Mouse (Mus musculus): Measurements from ENCODE around the gene Arhgap25.
"Not testable (repeated sequence)": the region's sequence is repeated elsewhere in the genome, so short reads cannot be mapped to it uniquely, and the experiment has no call there.

The Arhgap25 gene

DNA sequence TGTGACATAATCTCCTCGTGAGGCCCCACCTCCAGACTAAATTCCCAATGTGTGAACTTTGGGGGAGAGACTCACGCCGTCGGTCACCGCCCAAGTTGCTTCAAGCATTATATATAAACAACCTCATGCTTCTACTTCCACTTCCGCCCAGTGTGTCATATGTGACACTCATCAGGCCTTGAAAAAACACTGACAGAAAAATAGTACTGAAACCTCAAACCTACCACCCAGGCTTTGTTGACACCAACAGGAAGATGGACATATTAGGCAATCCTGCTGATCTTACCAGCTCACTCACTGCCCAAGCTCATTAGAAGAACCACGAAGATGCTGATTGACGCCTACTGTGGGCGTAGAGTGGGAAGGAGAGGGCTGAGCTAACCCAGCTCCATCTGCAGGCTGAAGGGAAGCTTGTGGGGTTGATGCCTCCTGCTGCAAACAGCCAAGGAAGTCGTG, 30.2 kb downstream of the Arhgap25 start:
- peak in 1 of 2 experiments; percentile 18 for DNase-seq

DNA sequence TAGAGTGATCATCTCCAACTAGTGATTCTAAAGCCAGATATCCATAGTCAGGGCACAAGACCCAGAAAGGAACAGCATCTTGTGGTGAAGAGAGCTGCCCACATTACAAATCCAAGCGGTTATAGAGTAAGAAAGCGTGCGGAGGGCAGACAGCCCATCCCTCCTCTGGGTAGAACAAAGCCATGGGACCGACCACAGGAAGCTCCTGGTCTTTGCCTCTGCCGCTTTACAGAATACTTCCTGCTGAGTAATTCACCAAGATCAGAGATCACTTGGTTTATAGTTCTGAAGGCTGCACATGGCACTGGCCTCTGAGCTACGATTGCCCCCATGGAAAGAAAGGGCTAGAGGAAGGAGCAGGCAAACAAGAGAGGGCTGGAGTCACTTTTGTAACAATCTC, 30.6 kb downstream of the Arhgap25 start:
- DNase-seq, result no peak

DNA sequence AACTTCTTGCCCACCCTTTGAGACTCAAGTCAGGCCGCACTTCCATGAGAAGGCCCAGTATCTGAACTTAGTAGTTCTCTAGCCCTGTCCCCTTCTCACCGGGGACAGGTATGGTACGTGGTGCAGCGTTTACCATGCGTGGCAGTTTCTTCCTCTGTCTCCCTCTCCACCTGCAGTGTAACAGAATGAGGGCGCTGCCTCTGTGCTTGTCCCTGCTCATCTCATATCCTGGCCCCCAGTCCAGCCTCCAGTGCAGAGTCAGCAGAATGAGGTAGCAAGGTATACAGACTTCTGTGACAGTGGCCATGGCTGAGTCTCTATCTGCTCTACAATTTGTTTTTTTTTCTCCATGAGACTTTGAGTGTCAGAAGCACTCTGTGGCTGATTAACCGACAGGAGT, 32.4 kb downstream of the Arhgap25 start:
- DNase-seq, result no peak

DNA sequence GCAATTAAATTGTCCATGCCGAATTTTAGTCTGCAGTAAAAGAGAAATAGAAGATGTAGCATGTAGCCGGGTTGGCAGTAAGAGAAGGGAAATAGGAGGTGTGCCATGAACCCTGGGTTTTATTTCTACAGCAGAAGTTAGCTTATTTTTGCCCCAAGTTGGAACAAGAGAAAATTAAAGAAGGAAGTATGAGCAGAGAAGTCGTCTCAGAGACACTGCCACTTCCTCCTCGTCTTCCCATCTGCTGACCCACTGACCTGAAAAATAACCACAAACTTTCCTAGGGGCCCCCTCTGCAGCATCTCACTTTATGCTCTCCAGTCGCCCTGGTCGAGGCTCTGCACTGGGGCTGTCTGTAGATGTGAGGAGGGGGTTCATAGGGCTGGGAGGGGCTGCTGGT, 33.3 kb downstream of the Arhgap25 start:
- DNase-seq, result no peak

DNA sequence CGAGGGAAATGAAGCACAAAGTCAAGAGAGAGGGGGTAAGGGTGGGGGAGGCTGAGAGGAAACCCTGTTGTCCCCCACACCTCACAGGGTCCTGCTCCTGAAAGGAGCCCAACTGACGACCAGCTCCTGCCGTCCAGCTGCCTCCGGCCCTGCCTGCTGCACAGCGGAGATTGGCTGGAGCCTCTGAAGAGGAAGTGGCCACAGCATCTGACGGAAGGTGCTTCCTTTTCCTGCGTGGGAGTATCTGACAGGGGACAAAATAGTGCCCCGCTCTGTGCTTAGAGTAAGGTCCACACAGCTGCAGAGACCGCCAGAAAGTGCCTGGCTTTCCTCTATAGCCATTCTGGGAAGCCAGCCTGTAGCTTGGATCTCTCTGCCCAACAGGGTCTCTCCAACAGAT, 36.9 kb downstream of the Arhgap25 start:
- peak; percentile 41 to 61 for DNase-seq

DNA sequence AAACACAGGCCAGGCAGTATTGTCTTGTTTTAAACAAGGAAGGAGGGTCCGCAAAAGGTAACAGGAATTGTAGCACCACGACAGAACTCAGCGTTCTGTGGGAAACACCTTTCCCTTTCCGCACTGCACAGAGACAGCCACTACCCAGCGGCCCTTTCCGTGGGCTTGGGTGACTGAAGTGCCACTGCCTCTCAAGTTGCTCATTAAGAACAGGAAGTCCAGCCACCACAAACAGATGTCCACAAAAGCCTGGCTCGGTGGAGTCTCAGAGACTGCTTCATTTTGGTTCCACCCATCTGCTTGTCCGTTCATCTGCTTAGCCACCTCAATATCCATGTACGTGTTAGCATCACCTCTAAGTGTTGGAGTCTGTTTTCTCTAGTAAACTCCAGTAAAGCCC, 38.7 kb downstream of the Arhgap25 start:
- peak; percentile 22 to 30 for DNase-seq

DNA sequence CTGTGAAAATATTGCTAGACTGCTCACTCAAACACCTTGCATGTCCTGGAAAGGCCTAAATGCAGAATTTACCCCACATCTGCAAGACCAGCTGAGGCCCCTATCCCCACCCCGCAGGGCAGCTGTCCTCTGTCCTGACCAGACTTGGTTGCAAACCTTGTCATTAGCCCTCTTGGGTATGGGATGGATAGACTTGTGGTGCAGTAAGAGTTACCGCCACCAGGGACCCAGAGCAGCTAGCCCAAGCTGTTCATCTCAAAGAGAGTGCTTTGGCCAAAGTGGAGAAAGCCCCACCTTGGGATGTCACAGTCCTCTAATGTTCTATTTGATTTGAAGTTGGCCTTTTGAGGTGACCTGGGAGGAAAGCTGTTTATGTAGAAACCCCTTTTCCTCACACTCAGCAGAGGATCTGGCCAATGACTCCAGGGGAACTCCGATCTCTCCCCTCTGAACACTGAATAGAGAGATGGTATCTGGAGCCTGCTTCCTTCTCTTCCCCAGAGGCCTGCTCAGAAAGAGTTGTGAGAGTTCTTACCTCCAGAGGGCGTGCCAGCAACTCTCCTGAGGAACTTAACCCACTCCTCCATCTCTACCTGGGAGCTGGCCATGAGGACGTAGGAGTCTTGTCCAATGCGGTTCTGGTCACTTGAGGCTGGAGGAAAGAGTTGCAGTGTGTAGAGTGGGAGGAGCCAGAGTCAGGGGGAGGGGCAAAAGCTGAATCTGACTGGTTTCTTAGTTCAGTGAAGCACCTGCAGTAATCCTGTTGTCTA, 45.2 kb downstream of the Arhgap25 start:
- DNase-seq, result peak; percentile 6 to 50

DNA sequence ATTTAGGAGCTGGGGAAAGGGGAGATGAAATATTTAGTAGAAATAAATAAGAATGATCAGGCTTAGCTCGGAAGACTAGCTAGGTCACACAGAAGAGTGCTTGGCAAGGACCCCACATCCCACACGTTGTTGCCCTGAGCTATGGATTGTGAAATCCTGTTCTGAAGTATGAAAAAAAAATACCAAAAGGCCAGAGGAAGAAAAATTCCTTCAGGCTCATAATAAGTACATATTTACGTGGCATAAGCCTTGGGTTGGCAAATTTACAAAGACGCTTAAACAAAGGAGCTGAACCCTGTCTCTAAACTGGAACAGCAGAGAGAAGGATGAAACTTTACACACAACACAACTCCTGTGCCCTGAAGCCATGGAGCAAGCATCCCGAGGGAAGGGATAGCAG, 48.3 kb downstream of the Arhgap25 start:
- DNase-seq, result no peak

DNA sequence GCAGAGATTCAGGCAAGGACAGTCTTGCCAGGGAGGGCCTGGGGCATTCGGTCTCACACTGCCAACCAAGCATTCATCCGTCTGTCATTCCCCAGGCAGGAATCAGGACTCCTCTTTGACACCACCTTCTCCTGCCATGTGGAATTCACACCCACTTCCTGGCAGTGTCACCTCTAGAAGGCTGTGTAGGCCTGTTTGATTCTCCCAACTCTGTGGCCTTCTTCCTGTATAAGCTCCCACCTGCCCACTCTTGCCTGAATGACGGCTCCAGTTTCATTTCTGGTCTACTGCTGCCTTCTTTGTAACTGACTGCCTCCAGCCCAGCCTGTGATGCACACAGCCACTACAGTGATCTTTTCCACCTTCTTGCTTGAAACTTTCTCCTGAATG, 49.2 kb downstream of the Arhgap25 start:
- no peak for DNase-seq

DNA sequence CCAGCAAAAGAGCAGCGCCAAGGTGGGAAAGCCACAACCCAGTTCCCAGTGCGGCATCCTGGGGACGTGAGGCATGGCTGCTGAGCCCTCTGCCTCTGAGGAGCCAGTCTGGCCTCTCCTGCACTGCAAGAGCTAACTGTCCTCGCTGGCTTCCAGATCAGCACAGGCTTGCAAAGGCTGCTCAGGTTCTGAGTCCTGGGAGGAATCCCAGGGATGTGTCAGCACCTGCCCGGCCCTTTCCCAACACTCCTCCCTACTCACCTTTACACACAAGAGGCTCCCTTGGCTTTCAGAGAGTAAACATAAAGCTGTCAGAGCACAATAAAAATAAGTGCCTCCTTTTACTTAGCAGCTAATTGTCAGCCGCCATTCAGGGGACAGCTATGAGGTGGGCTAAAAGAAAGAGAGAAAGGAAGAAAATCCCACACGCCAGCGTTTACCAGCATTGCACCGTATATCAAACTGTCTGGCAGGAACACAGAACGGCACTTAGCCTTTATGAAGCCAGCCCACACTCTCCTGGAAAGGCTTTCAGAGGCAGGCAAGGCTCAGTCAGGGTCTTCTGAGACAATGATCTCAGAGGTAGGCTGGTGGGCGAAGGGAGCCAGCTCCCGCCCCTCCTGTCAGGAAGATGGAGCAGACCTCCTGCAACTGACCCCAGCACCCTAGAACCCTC, 49.7 kb downstream of the Arhgap25 start:
- no peak for DNase-seq

DNA sequence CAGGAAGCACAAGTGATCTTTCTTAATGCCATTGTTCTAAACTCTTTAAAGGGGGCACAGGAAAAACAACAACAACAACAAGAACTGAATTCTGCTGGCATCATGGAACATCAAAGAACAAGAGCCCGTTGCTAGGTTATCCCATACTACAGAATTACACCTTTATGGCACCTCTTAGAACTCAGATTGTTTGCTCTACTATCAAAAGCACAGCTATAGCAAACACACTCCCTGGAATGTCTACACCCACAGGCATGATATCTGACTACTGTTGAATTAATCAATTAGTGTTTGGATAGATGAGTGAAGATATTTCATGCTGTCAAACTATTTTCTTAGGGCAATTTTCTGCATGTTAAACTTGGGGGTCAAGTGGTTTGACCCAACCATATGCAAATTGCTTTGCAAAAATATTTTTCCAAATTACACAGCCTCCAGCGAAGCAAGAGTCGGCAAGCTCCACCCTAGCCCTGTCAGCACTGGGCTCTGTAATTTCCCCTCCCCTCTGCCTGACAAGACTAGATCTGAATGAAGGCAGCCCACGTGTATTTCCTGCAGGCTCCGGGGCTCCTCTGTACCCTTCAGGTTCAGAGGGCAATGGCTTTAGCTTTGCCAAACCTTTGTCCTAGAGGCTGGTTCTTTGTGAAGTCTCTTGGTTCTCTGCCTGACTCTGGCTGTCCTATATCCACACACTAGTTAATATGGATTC, 53.6 kb downstream of the Arhgap25 start:
- DNase-seq, result no peak

DNA sequence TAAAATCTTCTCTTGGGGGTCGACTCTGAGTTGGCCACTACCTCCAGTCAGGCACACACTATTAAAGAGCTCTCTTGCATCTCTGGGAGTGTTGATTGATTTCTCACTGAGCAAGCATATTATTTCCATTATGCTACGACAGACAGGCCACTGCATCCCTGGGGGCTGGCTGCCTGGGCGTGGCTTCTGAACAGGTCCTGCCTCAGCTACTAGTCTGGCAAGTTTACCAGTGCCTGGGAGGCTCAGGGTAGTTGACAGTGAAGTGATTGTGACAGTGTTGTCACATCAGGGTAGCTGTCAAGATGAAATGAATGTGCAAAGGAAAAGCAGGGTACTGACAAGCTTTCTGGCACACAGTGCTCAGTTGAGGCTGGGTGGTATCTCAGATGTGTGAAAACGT, 54.2 kb downstream of the Arhgap25 start:
- no peak for DNase-seq

DNA sequence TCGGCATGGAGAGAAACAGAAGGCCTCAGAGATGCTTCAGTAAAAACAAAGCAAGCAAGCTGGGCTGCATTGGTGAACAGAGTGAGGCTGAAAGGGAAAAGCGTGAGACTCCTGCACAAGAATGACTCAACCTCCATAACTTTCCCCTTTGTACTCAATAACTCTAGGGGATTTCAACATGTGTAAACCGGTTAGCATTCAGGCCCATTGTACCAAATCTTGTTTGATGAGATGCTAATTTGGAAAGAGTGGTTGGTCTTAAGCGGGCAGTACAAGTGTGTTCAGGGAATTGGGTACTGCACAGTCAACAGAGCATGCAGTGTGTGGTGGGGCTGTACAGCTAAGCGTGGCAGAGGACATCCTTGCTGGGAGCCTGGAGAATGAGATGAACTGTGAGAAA, 57.8 kb downstream of the Arhgap25 start:
- DNase-seq, result no peak

DNA sequence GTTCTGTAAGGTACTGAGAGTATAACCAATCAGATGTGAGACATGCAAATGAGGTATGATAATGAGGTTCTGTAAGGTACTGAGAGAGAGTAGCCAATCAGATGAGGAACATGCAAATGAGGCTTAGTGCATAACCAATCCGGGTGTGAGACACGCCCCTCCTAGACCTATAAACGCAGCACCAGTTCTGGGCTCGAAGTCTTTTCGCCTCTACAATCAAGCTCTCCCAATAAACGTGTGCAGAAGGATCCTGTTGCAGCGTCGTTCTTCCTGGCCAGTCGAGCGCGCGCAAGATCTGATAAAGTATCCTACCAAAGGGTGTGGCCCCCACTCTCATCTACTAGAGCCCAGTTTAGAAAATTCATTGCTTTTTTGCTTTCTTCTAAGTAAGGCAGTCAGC, 63.0 kb downstream of the Arhgap25 start:
- DNase-seq, result not testable (repeated sequence)

DNA sequence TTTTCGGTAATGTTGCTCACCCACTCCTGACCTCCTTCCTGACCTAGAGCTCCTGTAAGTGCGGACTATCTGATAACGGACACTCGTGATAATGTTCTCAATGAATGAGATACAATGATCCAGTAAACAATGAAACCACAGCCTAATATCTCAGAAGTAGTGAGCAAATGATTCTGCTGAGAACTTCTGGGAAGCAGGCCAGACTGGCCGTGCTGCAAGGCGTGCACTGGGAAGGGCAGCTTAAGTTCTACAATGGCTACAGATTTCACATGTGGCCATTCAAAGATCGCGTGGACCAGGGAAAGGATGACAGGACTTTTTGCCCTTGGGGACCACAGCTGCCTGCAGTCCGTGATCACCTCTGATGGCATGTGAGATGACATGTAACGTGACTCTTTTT, 64.7 kb downstream of the Arhgap25 start:
- no peak for DNase-seq

DNA sequence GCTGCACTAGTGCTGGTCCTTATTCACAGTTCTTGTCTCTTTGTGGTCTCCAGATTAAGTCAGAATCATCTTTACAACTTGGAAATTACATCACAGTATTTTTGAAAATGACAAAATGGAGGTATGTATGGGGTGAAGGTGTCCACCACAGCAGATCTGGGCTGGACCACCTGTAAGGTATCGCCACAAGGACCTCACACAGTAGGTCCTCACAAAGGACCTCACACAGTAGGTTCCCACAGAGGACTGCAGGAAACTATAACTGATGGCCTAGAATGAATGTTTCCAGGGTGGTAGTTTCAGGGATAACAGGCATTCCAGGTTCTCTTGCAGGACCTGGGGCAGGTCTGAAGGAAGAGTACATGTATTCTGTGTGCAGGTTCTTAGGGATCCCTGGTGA, 65.7 kb downstream of the Arhgap25 start:
- DNase-seq, result no peak

DNA sequence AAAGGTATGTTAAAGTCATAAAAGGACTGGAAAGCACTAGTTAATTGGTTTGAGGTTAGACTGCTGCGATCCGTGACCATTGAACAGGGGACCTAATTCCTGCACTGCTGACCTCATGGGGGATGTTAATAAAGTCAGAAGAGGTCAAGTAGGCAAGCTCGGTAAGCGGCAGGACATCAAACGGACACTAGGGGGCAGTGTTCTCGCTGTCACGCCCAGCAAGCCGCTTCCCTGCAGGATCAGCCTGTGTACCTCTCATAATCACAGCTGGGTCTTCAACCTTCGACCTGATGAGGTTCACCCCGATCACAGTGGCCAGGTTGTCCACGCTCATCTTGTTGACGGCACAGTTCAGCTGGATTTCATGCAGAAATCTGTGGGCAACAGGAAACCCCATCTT, 66.8 kb downstream of the Arhgap25 start:
- DNase-seq, result peak; percentile 74 to 85

DNA sequence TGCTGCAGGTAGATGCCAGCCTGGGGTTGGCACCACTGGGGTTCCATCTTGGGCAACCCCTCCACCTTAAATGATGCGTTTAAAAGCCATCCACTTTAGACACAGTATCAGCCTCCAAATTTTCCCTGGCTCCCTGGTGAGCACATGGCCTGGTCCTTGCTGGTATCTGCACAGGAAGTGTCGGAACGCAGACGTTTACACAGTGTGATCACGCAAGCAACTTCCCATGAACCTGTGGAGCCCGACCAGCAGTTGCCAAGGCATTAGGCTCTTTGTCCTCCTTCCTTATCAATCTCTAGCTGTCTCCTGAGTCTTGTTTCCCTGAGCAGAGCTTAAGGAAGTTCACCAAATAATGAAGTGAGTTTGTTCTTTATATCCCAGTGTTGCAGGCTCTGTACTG, 77.6 kb downstream of the Arhgap25 start:
- no peak for DNase-seq

DNA sequence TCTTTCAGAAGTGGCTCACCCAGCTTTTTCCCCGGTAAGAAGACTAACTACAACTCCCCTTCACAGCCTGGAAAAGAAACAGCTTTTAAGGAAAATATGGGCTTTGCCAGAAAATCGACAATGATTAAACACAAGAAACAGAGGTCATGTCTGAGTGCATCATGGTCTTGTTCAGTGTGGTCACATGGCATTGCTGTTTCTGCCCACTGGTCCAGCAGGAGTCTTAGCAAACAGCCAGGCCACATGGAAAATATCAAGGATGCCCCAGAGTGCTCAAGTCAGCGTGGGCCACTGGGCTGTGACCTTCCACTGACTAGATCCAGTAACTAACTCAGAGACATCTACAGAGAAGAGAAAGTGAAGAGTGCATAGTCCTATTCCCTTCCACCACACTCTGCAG, 81.3 kb downstream of the Arhgap25 start:
- peak; percentile 38 to 67 for DNase-seq

DNA sequence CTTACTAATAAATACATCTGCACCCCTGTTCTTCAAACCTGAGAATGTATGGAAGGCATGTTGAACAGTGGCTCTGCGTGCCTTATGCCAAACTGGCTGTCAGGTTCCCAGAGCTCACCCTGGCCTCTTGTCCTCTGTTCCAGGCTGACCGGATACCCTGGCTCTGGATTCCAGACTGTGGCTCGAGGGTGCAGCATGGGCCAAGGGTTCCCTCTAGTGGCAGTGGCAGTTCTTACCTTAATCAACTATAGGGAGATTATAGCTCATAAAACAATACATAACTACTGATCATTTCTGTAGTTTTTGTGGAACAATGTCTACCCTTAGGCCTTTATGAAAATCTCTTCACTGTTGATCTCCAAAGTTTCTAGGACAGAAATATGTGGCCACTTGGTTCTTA, 82.0 kb downstream of the Arhgap25 start:
- DNase-seq, result peak; percentile 69 to 81

DNA sequence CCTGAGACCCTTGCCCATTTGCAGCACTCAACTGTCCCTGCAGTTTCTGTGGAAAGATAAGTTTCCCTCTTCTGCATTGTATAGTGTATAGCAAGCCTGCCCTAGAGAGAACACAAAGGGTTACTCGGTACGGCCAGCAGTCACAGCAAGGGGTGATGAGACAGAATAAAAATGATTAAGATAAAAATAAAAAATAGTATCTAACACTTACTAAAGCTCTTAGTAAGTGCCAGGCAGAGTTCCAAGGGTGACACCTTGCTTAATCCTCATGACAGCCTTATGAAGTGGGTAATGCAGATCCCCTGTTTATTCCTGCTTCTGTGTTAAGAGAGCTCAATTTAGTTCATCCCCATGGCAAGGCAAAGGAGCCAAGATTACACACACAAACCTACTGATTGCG, 83.5 kb downstream of the Arhgap25 start:
- no peak for DNase-seq

DNA sequence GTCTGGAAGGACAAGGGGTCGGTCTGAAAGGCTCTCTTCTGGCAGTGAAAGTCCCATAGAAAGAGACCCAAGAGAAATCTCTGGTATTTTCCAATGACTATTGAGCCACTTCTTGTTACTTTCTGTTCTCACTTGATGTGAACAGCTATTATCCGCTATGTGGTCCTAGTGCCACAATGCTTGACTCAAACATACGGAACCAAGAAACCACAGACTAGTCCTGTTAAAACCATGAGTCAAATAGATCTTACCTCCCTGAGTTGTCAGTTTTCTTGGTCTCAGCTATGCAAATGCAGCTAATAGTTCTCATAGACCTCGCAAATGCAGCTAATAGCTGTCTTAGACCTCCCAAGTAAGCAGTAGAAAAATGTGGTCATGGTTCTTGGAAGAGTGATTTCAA, 85.8 kb downstream of the Arhgap25 start:
- DNase-seq, result no peak

DNA sequence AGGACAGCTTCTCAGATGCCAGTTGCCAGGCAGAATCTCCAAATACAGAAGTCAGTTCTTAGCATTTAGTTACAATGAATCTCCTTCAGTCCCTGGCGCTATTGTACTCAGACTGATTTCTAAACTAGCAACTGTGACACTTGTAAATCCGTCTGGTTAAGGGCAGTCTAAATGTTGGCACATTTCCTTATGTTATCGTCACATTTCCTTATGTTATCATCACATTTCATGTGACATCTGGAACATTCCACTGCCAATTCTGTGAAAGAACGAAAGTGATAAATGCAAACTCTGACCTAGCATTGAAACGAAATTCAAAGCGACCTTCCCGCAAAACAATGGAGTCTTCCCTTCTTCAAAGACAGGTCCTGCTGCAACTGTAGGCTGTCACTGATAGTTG, 87.8 kb downstream of the Arhgap25 start:
- no peak for DNase-seq

DNA sequence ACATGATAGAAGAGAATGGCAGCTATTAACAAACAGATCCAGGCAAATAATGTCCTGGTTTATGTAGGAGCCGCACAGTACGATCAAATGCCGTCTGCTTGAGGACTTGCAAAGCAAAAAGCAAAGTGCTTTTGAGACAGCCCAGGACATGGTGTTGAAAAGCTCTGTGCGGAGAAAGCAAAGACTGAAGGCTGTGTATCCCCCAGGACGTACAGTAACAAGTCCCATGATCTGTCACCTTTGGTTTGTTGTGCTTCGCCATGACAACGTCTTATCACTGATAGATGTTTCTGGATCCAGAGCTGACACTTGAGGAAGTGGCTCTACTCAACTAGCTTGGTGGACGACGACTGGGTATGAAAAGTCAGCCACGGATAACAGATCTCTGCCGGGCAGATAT, 89.8 kb downstream of the Arhgap25 start:
- no peak for DNase-seq
